Mouse (Mus musculus): Measurements from ENCODE around the gene Grin1. TPM values are rescaled to one million over a fixed set of nuclear protein-coding genes. Genes with fewer than 3 reads are reported as not detected.

The Grin1 gene
- polyA plus RNA-seq, 2 experiments: 0.34 to 1.3 TPM

DNA sequence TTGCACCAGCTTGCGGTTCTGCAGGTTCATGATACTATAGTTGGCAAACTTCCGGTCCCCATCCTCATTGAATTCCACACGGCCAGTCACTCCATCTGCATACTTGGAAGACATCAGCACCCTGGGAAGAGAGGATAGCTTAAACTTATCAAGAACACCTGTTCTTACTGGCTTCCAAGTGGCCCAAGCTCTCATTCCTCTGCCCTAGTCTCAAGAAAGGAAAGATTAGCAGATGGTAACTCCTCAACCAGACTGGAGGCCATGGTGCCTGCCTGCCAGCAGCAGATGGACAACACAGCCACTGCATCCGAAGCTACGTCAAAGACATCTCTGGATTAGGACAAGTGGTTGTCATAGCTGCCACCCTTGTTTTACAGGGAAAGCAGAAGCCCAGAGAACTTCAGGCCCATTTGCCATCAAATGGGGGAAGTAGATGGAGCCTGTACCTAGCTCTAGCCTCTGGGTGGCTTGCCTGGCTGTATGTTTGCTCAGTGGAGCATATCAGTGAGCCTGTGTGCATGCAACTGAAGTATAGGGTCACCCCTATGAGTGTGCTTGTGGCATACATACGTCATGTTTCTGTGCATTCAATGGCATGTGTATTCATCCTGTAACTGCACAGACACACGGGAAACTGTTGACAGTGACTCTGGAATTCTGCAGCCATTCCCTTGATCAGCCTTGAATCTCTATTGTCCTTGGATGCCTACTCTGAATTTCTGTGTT is 14.9 kb downstream of the Grin1 start:
- WGBS: 71% methylated on average over 7 of the region's 7 CpGs
- Histone ChIP-seq H3K27ac (replicated peaks; ENCODE audit: low read depth, low read length) (no peak overlapping the region), H3K27me3 (ENCODE audit: control insufficient read depth, insufficient read depth, low read length) (peaks cover 15% of the 10 kb centered on the region; the same call in 1 of the 2 replicates), H3K4me3 (replicated peaks; ENCODE audit: low read length) (no peak overlapping the region), H3K36me3 (ENCODE audit: control insufficient read depth, insufficient read depth, low read length) (no peaks in the 10 kb centered on the region), H3K9me3 (ENCODE audit: control insufficient read depth, low read length) (no peaks in the 10 kb centered on the region), H3K4me1 (ENCODE audit: control insufficient read depth, insufficient read depth, low read length) (no peaks in the 10 kb centered on the region), H3K4me2 (replicated peaks; ENCODE audit: low read depth, low read length, severe bottlenecking) (peak overlapping the region; percentile 74), H3K9ac (ENCODE audit: low read depth, low read length, severe bottlenecking) (no peak overlapping the region)
- ATAC-seq (ENCODE audit: low FRiP score, low read depth) (no peak), DNase-seq (ENCODE audit: low spot score) (no peak)
- TF ChIP-seq POLR2A (IDR thresholded peaks at IDR 0.05; ENCODE audit: borderline replicate concordance, extremely low read depth, insufficient read depth, insufficient read length): no peak

DNA sequence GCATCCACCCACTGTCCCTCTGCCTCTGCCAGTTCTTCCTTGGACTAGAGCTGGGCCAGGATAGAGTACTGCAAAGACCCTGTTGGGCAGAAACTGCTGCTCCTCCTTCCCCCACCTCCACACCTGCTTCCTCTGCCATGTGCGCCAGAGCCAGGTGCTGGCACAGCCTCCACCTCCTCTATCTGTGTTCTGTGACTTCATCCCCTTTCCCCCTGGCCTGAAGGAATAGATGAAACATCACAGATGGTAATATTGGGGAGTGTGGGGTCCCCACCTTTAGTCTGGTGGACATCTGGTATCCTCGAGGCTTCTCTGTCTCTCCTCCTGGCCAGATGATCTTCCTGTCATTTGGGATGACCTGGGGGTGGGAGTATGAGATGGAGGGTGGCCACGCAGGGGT is 15.5 kb downstream of the Grin1 start:
- H3K9ac ChIP-seq (ENCODE audit: low read depth, low read length, severe bottlenecking): no peak overlapping the region
- no peak for ATAC-seq (ENCODE audit: low FRiP score, low read depth)
- no peak overlapping the region for H3K27ac ChIP-seq (replicated peaks; ENCODE audit: low read depth, low read length)
- H3K27me3 ChIP-seq (ENCODE audit: control insufficient read depth, insufficient read depth, low read length): peaks cover 10% of the 10 kb centered on the region; the same call in 1 of the 2 replicates
- H3K4me1 ChIP-seq (ENCODE audit: control insufficient read depth, insufficient read depth, low read length): no peaks in the 10 kb centered on the region
- 65% methylated on average over 3 of the region's 3 CpGs for WGBS
- no peaks in the 10 kb centered on the region for H3K9me3 ChIP-seq (ENCODE audit: control insufficient read depth, low read length)
- H3K4me2 ChIP-seq (replicated peaks; ENCODE audit: low read depth, low read length, severe bottlenecking): no peak overlapping the region
- H3K4me3 ChIP-seq (replicated peaks; ENCODE audit: low read length): no peak overlapping the region
- TF ChIP-seq POLR2A (IDR thresholded peaks at IDR 0.05; ENCODE audit: borderline replicate concordance, extremely low read depth, insufficient read depth, insufficient read length): no peak
- DNase-seq (ENCODE audit: low spot score): no peak
- H3K36me3 ChIP-seq (ENCODE audit: control insufficient read depth, insufficient read depth, low read length): no peaks in the 10 kb centered on the region

DNA sequence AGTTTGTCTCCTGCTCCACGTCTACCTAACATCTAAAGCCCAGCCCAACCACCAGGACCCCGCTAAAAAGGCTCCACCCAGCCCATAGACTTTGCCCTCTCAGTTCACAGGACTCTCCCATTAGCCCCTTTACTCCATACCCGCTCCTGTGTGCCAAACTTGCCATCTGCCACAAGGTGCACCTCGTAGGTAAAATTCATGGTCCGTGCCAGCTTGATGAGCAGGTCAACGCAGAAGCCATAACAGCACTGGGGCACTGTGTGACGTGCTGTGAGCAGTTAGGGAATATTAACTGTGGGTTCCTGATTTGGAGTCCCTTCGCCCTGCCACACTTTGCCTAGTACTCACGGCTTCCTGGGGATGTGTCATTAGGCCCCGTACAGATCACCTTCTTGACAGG is 20.9 kb downstream of the Grin1 start:
- Histone ChIP-seq H3K4me2 (replicated peaks; ENCODE audit: low read depth, low read length, severe bottlenecking) (no peak overlapping the region), H3K27ac (replicated peaks; ENCODE audit: low read depth, low read length) (no peak overlapping the region), H3K36me3 (ENCODE audit: control insufficient read depth, insufficient read depth, low read length) (no peaks in the 10 kb centered on the region), H3K9me3 (ENCODE audit: control insufficient read depth, low read length) (no peaks in the 10 kb centered on the region), H3K4me1 (ENCODE audit: control insufficient read depth, insufficient read depth, low read length) (no peaks in the 10 kb centered on the region), H3K27me3 (ENCODE audit: control insufficient read depth, insufficient read depth, low read length) (peaks cover 4% of the 10 kb centered on the region), H3K9ac (ENCODE audit: low read depth, low read length, severe bottlenecking) (no peak overlapping the region), H3K4me3 (replicated peaks; ENCODE audit: low read length) (no peak overlapping the region)
- ATAC-seq (ENCODE audit: low FRiP score, low read depth) (no peak), DNase-seq (ENCODE audit: low spot score) (no peak)
- WGBS: 74% methylated on average over 10 of the region's 10 CpGs
- TF ChIP-seq POLR2A (IDR thresholded peaks at IDR 0.05; ENCODE audit: borderline replicate concordance, extremely low read depth, insufficient read depth, insufficient read length): no peak

DNA sequence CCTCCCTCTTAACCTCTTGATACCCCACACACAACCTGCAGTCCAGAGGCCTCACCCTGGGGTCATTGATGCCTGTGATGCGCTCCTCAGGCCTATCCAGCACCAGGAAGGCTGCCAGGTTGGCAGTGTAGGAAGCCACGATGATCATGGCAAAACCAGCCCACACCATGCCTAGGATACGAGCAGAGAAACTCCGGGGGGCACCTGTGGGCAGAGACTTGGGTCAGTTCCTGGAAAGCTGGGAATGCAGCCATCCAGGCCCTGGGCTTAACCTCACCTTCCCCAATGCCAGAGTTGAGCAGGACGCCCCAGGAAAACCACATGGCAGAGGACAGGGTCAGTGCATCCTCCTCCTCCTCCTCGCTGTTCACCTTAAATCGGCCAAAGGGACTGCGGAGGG is 21.9 kb downstream of the Grin1 start:
- WGBS: 73% methylated on average over 7 of the region's 8 CpGs
- no peaks in the 10 kb centered on the region for H3K9me3 ChIP-seq (ENCODE audit: control insufficient read depth, low read length)
- ATAC-seq (ENCODE audit: low FRiP score, low read depth) (no peak), DNase-seq (ENCODE audit: low spot score) (no peak)
- H3K27me3 ChIP-seq (ENCODE audit: control insufficient read depth, insufficient read depth, low read length): peaks cover 13% of the 10 kb centered on the region
- TF ChIP-seq POLR2A (IDR thresholded peaks at IDR 0.05; ENCODE audit: borderline replicate concordance, extremely low read depth, insufficient read depth, insufficient read length): no peak
- no peak overlapping the region for H3K9ac ChIP-seq (ENCODE audit: low read depth, low read length, severe bottlenecking)
- H3K27ac ChIP-seq (replicated peaks; ENCODE audit: low read depth, low read length): no peak overlapping the region
- no peaks in the 10 kb centered on the region for H3K36me3 ChIP-seq (ENCODE audit: control insufficient read depth, insufficient read depth, low read length)
- peaks cover 3% of the 10 kb centered on the region; the same call in 1 of the 2 replicates for H3K4me1 ChIP-seq (ENCODE audit: control insufficient read depth, insufficient read depth, low read length)
- no peak overlapping the region for H3K4me2 ChIP-seq (replicated peaks; ENCODE audit: low read depth, low read length, severe bottlenecking)
- H3K4me3 ChIP-seq (replicated peaks; ENCODE audit: low read length): no peak overlapping the region

DNA sequence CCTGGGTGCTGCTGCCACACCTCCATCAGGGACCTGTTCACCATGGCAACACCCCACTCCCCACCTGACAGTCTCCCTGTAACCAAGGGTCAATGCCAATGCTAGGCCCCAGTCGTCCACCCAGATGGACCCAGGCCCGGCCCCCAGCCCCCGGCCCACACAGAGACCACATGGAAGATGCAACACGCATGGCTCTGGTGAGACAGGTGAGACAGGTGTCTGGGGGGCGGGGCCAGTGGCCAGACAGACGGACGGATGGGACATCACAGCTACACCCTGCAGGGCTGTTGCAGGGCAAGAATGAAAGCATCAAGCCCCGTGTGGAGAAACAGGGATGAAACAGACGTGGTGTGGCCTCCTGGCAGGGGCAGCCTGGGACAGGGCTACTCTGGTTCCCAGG is 25.3 kb downstream of the Grin1 start:
- Histone ChIP-seq H3K36me3 (ENCODE audit: control insufficient read depth, insufficient read depth, low read length) (no peaks in the 10 kb centered on the region), H3K4me2 (replicated peaks; ENCODE audit: low read depth, low read length, severe bottlenecking) (no peak overlapping the region), H3K9ac (ENCODE audit: low read depth, low read length, severe bottlenecking) (no peak overlapping the region), H3K27me3 (ENCODE audit: control insufficient read depth, insufficient read depth, low read length) (peaks cover 47% of the 10 kb centered on the region), H3K4me1 (ENCODE audit: control insufficient read depth, insufficient read depth, low read length) (peaks cover 3% of the 10 kb centered on the region; the same call in 1 of the 2 replicates), H3K9me3 (ENCODE audit: control insufficient read depth, low read length) (no peaks in the 10 kb centered on the region), H3K4me3 (replicated peaks; ENCODE audit: low read length) (no peak overlapping the region), H3K27ac (replicated peaks; ENCODE audit: low read depth, low read length) (no peak overlapping the region)
- ATAC-seq (ENCODE audit: low FRiP score, low read depth): no peak
- WGBS: 72% methylated on average over 9 of the region's 9 CpGs
- no peak for TF ChIP-seq POLR2A (IDR thresholded peaks at IDR 0.05; ENCODE audit: borderline replicate concordance, extremely low read depth, insufficient read depth, insufficient read length)
- DNase-seq (ENCODE audit: low spot score): no peak
